Mouse (Mus musculus): ENCODE results near the gene Olfr1367.

Olfr1367 gene

DNA sequence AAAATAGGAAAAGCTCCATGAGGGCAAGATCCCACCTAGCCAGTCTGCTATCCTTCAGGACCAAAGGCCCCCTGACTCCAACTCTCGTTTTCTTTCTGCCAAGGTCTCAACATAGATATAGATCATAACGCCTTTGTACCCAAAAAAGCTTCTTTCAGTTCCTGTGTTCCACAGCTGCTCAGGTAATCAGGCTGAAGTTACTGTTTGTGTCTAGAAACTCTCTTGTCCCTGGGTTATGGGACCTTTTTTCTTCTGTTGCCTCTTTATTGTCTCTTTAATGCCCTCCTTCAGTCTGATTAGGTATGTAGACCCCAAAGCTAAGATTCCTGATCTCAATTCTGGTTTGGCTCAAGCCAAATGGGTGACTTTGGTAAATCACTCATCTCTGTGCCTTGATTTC is 50.8 kb downstream of the Olfr1367 start:
- DNase-seq = no peak
